Mouse (Mus musculus) C2C12 (cell line): ENCODE results near the gene Mms19.

Source experiments
- CTCF ChIP-seq: IDR thresholded peaks from one replicate; pipeline ENCODE4 v1.5.1; 2011; ENCODE audit not compliant: control insufficient read depth, insufficient read depth, insufficient read length
- FOSL1 ChIP-seq: IDR thresholded peaks from one replicate; pipeline ENCODE4 v1.8.0; 2011; ENCODE audit warnings: mild to moderate bottlenecking, low read length; ENCODE audit not compliant: poor library complexity, insufficient read depth, severe bottlenecking

- TF ChIP-seq CTCF (no peak), FOSL1 (no peak)
Observed at GRCm38 (mm10) chr19:41919471-41919870, 61.5 kb downstream of the Mms19 start.
